Mouse (Mus musculus) G1E-ER4 (cell line): ENCODE results near the gene Dpm2. TPM values are rescaled to one million over a fixed set of nuclear protein-coding genes. Genes with fewer than 3 reads are reported as not detected.
A peak's percentile ranks its signal among the peaks of the same experiment; 100 is the strongest.

Experiments
- GATA1 ChIP-seq: IDR thresholded peaks from one replicate; pipeline ENCODE4 v1.8.0; 2012; ENCODE audit warnings: low read length, inconsistent platforms
- polyA plus RNA-seq: library from polyadenylated mRNA; stranded (reverse); fragments of >175 nt; gene quantifications from 2 replicates; pipeline ENCODE4 v1.2.3, GENCODE M21; 2012

Gene Dpm2
- 7.4 and 8.5 TPM in 2 replicates for polyA plus RNA-seq

- no peak for TF ChIP-seq GATA1
These were observed at the start of gene Dpm2 for GRCm38 (mm10) chr2:32570698-32571494. Gene Dpm2, plus strand, starts transcription at chr2:32570858.

- TF ChIP-seq GATA1: no peak
These were observed 46.1 kb upstream of the Dpm2 start for GRCm38 (mm10) chr2:32524536-32525031.

GRCm38 (mm10) chr2:32525816-32526215 is 44.8 kb upstream of the Dpm2 start:
- no peak for TF ChIP-seq GATA1

- TF ChIP-seq GATA1: no peak
These were observed 43.1 kb upstream of the Dpm2 start for GRCm38 (mm10) chr2:32527468-32527966.

GRCm38 (mm10) chr2:32528326-32528725 is 42.3 kb upstream of the Dpm2 start:
- no peak for TF ChIP-seq GATA1

- TF ChIP-seq GATA1: no peak
These were observed 40.2 kb upstream of the Dpm2 start for GRCm38 (mm10) chr2:32530479-32530878.

GRCm38 (mm10) chr2:32533163-32533562 is 37.5 kb upstream of the Dpm2 start:
- TF ChIP-seq GATA1: no peak

GRCm38 (mm10) chr2:32534061-32534732 is 36.5 kb upstream of the Dpm2 start:
- TF ChIP-seq GATA1: peak; percentile 55

- no peak for TF ChIP-seq GATA1
These were observed 35.8 kb upstream of the Dpm2 start, which contains the start of gene Fam102a for GRCm38 (mm10) chr2:32534733-32535471. Gene Fam102a, plus strand, starts transcription at chr2:32535332.

- TF ChIP-seq GATA1: no peak
These were observed 35.1 kb upstream of the Dpm2 start for GRCm38 (mm10) chr2:32535501-32535991.

- no peak for TF ChIP-seq GATA1
These were observed 34.5 kb upstream of the Dpm2 start for GRCm38 (mm10) chr2:32536086-32536633.

GRCm38 (mm10) chr2:32536634-32537359 is 33.9 kb upstream of the Dpm2 start:
- no peak for TF ChIP-seq GATA1

GRCm38 (mm10) chr2:32537360-32537905 is 33.2 kb upstream of the Dpm2 start:
- no peak for TF ChIP-seq GATA1

- TF ChIP-seq GATA1: no peak
These were observed 32.7 kb upstream of the Dpm2 start for GRCm38 (mm10) chr2:32537941-32538340.
